Mouse (Mus musculus) gastrocnemius, adult 18-20 months (tissue): ENCODE data around the gene Klhl10. TPM values are rescaled to one million over a fixed set of nuclear protein-coding genes. Genes with fewer than 3 reads are reported as not detected.

Experiments used
- microRNA-seq: library from miRNA; unstranded; fragments of <30 nt; microRNA quantifications from one replicate; pipeline ENCODE4 v1.2.0, GENCODE M21; 2021
- total RNA-seq, 2 experiments: library from RNA; stranded (reverse); gene quantifications; 2 replicates each; pipeline ENCODE4 v1.2.3; 2021

Gene Klhl10
- total RNA-seq, 2 experiments from 2014 or later, result 0.25 to 0.28 TPM

Small RNA genes within 50 kb of the gene (microRNA-seq; reads per million reads assigned to microRNA genes)
- gene Gm27374, result not detected
- gene Mir7116, result not detected

Other genes with a start within 250 kb of the Klhl10 start
- not detected for gene Krt9, start 248.7 kb upstream of the Klhl10 start, total RNA-seq
- gene Krt14, start 234.4 kb upstream of the Klhl10 start, total RNA-seq, result not detected
- not detected for gene Krt16, start 193.0 kb upstream of the Klhl10 start, total RNA-seq
- under 1 TPM in 1 of 2 experiments, not detected in 1; 0.14 TPM for gene Krt17, start 180.9 kb upstream of the Klhl10 start, total RNA-seq
- not detected for gene Krt42, start 172.0 kb upstream of the Klhl10 start, total RNA-seq
- gene Eif1, start 122.0 kb upstream of the Klhl10 start, total RNA-seq, result 1,000 to 10,000 TPM; 1,490 to 1,592 TPM
- gene Gast, start 107.5 kb upstream of the Klhl10 start, total RNA-seq, result not detected
- gene Hap1, start 85.8 kb upstream of the Klhl10 start, total RNA-seq, result under 1 TPM; 0.26 to 0.53 TPM
- gene Jup, start 44.2 kb upstream of the Klhl10 start, total RNA-seq, result 10 to 100 TPM; 73.4 to 81.3 TPM
- 1 to 10 TPM; 1.6 to 3.2 TPM for gene P3h4, start 27.1 kb upstream of the Klhl10 start, total RNA-seq
- gene Fkbp10, start 26.2 kb upstream of the Klhl10 start, total RNA-seq, result 1 to 10 TPM; 1.9 to 2.6 TPM
- gene Nt5c3b, start 109 bp upstream of the Klhl10 start, total RNA-seq, result 1 to 10 TPM; 7.7 to 8.3 TPM
- 1 to 10 TPM; 2.7 to 4.2 TPM for gene Klhl11, start 30.8 kb downstream of the Klhl10 start, total RNA-seq
- 10 to 100 TPM in 1 of 2 experiments, 1 to 10 TPM in 1; 9.5 to 12.2 TPM for gene Acly, start 86.1 kb downstream of the Klhl10 start, total RNA-seq
- under 1 TPM; 0.33 to 0.48 TPM for gene Ttc25, start 103.7 kb downstream of the Klhl10 start, total RNA-seq
- 1 to 10 TPM; 3.8 to 5.0 TPM for gene Cnp, start 133.0 kb downstream of the Klhl10 start, total RNA-seq
- 10 to 100 TPM; 16.6 to 17.4 TPM for gene Nkiras2, start 177.3 kb downstream of the Klhl10 start, total RNA-seq
- 100 to 1,000 TPM in 1 of 2 experiments, 10 to 100 TPM in 1; 81.1 to 111 TPM for gene Dnajc7, start 178.3 kb downstream of the Klhl10 start, total RNA-seq